Mouse (Mus musculus): ENCODE results near the gene Gdpd1. TPM values are rescaled to one million over a fixed set of nuclear protein-coding genes. Genes with fewer than 3 reads are reported as not detected.

The Gdpd1 gene
- 71.2 and 79.5 TPM in 2 replicates for polyA plus RNA-seq (2012; rRNA removed)

DNA sequence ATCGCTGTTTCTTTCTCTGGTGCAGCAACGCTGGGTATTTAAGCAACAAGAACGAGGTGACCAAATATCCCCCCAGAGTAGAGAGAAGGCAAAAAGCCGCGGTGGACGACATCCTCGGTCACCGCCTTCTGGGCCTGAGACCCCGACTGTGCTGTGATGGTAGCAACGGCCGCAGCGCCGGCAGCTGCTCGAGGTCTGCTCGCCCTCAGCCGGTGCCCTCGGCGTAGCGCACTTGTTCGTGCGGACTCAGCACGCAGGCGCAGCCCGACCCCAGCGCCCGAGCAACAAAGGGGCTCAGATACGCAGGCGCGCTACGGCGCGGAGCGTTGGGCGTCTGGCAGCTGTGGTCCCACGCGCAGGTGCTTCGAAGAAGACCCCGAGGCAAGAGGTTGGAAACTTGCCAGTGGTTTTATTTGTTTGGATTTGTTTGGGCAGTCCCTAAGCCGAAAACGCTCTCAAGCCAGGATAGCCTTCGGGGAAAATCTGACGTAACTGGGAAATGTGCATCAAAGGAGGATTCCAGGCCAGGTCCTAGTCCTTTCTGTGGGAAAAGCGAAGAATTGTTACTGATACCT lies at the start of gene Gdpd1:
Gdpd1 (minus strand) TSS at position 197 of the 575 bp plus-strand sequence.
- TF ChIP-seq POLR2A (IDR thresholded peaks at IDR 0.05; ENCODE audit: borderline replicate concordance, extremely low read depth, insufficient read depth, insufficient read length, poor library complexity, severe bottlenecking): peak; percentile 97
- TF ChIP-seq CTCF (IDR thresholded peaks at IDR 0.05; ENCODE audit: borderline replicate concordance, extremely low read depth, insufficient read depth, insufficient read length): no peak; the same call in 1 of the 2 replicates
- DNase-seq (ENCODE audit: low read depth): peak; percentile 98

DNA sequence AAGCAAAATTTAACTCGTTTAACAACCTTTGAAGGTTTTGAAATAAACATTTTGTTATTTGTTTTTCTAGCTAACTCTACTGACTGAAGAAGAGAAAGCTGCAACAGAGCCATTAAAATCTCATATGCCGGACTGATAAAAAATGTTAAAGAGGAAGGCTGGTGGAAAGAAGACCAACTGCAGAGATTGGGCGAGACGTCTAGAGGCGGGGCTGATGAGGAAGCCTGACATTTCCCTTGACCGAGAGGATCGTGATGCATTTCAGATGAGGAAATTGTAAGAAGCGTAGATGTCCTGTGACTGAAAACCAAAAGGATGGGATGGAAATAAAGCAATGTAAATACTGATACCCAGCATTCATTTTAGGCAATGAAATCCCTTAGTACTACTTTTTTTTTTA lies 48.0 kb upstream of the Gdpd1 start:
- DNase-seq (ENCODE audit: low read depth): no peak
- TF ChIP-seq POLR2A (IDR thresholded peaks at IDR 0.05; ENCODE audit: borderline replicate concordance, extremely low read depth, insufficient read depth, insufficient read length, poor library complexity, severe bottlenecking) (no peak), CTCF (IDR thresholded peaks at IDR 0.05; ENCODE audit: borderline replicate concordance, extremely low read depth, insufficient read depth, insufficient read length) (no peak)

DNA sequence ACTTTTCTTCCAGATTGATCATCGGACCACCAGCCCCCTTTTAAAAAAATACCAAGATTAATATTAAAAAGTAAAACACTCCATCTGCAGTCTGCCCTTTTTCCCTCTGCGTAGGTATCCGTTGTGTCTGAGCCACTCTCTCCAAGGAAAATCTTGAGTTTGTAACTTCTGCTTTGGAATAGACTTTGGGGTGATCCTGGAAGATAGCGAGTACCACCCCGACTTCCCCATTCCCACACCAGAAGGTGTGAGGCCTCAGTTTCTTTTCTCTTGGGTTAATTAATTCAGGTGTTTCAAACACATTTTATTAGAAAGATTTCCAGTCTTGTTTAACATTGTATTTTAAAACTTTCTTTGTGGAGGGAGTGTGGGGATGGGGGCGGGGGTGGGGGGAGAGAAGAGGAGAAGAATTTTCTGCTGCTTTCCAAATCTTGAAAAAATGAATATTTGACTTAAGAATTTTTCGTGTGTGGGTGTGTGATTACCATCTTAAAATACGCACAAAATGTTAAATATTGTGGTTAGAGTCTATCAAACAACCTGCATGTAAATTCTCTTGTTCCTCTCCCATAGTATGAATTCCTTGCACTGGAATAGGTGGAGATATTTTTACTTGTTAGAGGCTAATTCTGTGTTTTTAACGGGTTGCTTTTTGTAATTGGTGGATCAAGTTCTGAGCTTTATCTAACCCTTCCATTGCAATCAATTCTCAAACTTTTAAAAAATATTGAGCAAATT lies 36.5 kb upstream of the Gdpd1 start:
- TF ChIP-seq CTCF (IDR thresholded peaks at IDR 0.05; ENCODE audit: borderline replicate concordance, extremely low read depth, insufficient read depth, insufficient read length) (no peak), POLR2A (IDR thresholded peaks at IDR 0.05; ENCODE audit: borderline replicate concordance, extremely low read depth, insufficient read depth, insufficient read length, poor library complexity, severe bottlenecking) (no peak)
- DNase-seq (ENCODE audit: low read depth): no peak

DNA sequence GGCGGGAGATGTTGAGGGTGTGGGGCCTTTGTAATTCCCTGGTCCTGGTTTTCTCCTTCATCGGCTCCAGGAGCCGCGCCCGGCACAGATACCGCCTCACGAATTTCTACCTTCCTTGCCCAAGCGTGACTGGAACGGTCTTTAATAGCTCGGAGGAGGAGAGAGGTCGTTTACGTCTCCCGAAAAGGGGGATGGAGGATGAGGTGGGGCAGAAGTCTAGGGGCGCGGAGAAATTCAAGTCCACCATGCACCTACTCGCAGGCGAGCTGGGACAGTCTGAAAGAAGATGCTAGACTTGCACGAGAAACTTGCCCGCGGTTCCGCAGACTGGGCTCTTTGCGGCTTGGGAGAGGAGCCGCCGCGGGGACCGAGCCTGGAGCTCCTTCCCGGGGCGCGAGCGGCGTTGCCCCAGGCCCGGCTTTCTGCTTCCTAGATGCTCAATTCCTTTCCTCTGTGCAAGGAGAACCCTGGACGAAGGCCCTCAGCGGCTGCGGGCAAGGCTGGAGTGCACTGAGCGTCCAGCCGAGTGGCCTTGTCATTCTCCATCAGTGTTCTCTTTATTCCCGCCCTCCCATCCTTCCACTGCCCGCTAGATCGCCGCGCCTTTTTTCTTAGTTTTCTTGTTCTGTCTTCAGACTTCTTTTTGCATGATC lies 35.8 kb upstream of the Gdpd1 start:
- TF ChIP-seq POLR2A (IDR thresholded peaks at IDR 0.05; ENCODE audit: borderline replicate concordance, extremely low read depth, insufficient read depth, insufficient read length, poor library complexity, severe bottlenecking) (peak; percentile 18; the same call in 1 of the 2 replicates), CTCF (IDR thresholded peaks at IDR 0.05; ENCODE audit: borderline replicate concordance, extremely low read depth, insufficient read depth, insufficient read length) (no peak)
- DNase-seq (ENCODE audit: low read depth): peak; percentile 52

DNA sequence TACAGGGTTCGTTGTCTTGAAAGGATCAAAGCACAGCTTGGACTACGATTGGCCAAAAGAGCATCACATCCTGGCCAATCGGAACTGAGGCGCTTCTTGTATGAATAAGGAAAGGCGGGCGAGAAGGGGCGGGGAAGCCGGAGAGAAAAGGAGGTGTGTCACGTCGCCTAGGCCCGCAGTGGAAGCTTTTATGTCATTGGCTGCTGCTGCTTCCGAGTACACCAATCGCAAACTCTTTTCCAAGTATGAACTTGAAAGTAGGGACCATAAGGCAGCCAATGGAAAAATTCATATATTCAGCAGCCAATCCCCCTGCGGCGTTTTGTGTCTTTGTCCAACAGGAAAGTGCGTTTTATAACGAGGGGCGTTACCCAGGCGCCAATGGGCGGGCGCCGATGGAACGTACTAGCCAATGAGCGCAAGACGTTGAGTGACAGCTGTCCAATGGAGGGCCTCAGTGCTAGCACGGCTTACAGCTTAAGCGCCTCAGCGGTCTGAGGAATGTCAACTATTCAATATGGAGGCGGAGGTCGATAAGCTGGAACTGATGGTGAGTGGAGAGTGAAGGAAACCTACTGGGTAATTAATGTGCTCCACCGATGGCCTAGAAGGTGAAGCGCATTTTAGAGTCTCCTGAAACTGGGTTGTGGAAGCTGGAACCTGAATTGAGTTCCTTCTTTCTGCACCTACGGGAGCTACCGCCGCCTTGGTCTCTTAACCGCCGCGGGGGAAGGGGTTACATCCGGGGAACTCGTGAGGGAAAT lies 35.1 kb upstream of the Gdpd1 start, which contains the start of gene Ska2:
Ska2 (plus strand) TSS at position 480 of the 764 bp plus-strand sequence.
- peak; percentile 100 for DNase-seq (ENCODE audit: low read depth)
- TF ChIP-seq CTCF (IDR thresholded peaks at IDR 0.05; ENCODE audit: borderline replicate concordance, extremely low read depth, insufficient read depth, insufficient read length) (no peak), POLR2A (IDR thresholded peaks at IDR 0.05; ENCODE audit: borderline replicate concordance, extremely low read depth, insufficient read depth, insufficient read length, poor library complexity, severe bottlenecking) (no peak; the same call in 1 of the 2 replicates)

DNA sequence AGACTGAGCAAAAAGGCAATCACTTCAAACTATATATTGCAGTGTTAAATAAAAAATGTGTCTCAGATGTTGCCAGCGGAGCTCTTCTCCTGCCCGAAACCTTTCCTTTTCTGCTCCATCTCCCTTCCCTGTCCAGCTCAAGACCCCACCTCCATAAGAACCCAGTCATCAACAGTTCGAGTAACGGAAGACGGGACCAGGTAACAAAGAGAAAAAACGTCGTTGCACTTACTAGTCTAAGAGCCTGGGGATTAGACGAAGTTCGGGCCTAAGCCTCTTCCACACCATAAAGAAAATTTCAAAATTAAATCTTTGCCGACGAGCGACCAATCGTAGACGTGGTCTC lies 34.5 kb upstream of the Gdpd1 start, which contains the start of gene Prr11:
Prr11 (minus strand) TSS at position 300 of the 346 bp plus-strand sequence.
- TF ChIP-seq POLR2A (IDR thresholded peaks at IDR 0.05; ENCODE audit: borderline replicate concordance, extremely low read depth, insufficient read depth, insufficient read length, poor library complexity, severe bottlenecking): no peak
- no peak for TF ChIP-seq CTCF (IDR thresholded peaks at IDR 0.05; ENCODE audit: borderline replicate concordance, extremely low read depth, insufficient read depth, insufficient read length)
- no peak for DNase-seq (ENCODE audit: low read depth)

DNA sequence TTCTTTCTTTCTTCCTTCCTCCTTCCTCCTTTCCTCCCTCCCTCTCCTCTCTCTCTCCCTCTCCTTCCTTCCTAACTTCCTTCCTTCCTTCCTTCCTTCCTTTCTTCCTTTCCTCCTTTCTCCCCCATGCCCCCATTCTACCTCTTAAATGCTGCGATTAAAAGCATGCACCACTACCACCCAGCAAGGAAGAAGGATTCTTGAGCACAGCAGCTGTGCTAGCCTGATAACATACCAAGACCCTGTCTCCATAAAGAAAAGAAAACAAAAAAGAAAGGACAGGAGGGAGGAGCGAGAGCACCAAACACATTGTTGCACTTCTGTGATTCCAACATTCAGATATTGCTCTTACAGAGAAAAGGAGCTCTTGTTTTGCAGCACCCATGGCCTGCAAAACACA lies 13.3 kb upstream of the Gdpd1 start:
- no peak for DNase-seq (ENCODE audit: low read depth)
- no peak for TF ChIP-seq POLR2A (IDR thresholded peaks at IDR 0.05; ENCODE audit: borderline replicate concordance, extremely low read depth, insufficient read depth, insufficient read length, poor library complexity, severe bottlenecking)
- no peak for TF ChIP-seq CTCF (IDR thresholded peaks at IDR 0.05; ENCODE audit: borderline replicate concordance, extremely low read depth, insufficient read depth, insufficient read length)

DNA sequence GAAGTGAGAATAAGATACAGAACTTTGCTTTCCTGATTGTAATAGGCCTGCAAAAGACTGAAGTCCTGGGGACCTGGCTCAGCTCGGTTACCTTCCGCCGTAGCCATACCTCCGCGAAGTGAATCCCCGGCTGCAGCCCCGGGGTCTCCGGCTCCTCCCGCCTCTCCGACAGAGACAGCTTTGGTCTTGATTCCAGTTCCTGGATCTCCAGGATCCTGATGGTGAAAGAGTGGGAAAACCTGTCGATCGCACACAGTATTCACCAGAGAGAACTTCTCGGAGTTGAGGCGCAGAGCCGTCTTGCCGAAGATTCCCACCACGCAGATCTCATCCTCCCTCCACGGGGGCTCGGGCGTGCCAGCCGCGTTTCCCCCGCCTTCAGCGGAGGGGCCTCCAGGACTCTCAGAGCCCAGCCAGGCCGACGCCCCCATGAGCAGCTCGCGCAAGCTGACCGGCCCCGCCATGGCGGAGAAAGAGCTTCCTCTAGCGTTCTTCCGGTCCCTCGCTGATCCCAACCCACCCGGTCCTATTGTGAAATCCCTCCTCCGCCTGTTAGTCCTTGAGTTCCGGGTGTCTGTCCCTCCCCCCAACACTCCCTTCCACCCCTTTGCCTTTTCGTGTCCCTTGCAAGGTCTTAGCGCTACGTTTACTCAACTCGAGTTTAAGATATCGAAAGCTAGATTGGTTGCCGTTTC lies 12.6 kb upstream of the Gdpd1 start, which contains the start of gene Smg8:
Smg8 (minus strand) TSS at position 485 of the 695 bp plus-strand sequence.
- TF ChIP-seq CTCF (IDR thresholded peaks at IDR 0.05; ENCODE audit: borderline replicate concordance, extremely low read depth, insufficient read depth, insufficient read length) (no peak), POLR2A (IDR thresholded peaks at IDR 0.05; ENCODE audit: borderline replicate concordance, extremely low read depth, insufficient read depth, insufficient read length, poor library complexity, severe bottlenecking) (peak; percentile 70; the same call in 1 of the 2 replicates)
- DNase-seq (ENCODE audit: low read depth): peak; percentile 97

DNA sequence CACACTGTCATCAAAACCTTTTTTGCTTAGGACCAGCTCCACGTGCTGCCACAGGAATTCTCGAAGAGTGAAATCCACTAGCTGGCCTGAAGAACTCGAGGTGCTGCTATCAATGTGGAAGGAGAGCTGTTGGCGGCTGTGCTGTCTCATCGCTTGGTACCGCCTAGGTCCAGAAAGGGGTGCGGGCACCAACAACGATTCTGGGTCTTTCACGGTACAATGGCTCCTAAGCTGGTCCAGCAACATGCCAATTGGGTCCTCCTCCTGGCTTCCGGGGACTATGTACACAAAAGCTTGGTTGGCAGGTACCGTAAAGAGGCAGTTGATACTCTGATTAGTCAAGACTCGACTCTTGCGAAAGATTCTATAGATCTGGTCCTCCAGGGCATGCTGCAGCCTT lies 11.6 kb upstream of the Gdpd1 start:
- TF ChIP-seq CTCF (IDR thresholded peaks at IDR 0.05; ENCODE audit: borderline replicate concordance, extremely low read depth, insufficient read depth, insufficient read length) (no peak), POLR2A (IDR thresholded peaks at IDR 0.05; ENCODE audit: borderline replicate concordance, extremely low read depth, insufficient read depth, insufficient read length, poor library complexity, severe bottlenecking) (no peak)

DNA sequence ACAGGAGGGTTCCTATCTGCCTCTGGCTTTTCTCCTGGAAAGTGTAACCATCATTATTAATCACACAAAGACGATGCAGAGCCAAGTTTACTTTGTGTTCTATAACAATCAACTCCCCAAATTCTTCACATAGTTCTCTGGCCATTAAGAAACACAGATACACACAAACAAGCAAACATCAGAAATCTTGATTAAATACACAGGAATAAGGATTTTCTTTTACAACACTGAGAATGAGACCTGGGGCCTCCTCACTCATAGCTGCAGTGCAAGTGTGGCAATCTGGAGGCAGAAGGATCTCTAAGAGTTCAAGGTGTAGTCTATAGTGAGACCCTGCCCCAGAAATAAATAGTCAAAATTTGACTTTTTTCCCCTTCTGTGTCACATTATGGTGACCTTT lies 9.8 kb upstream of the Gdpd1 start:
- DNase-seq (ENCODE audit: low read depth): no peak
- TF ChIP-seq POLR2A (IDR thresholded peaks at IDR 0.05; ENCODE audit: borderline replicate concordance, extremely low read depth, insufficient read depth, insufficient read length, poor library complexity, severe bottlenecking): no peak
- TF ChIP-seq CTCF (IDR thresholded peaks at IDR 0.05; ENCODE audit: borderline replicate concordance, extremely low read depth, insufficient read depth, insufficient read length): no peak

More for the DNA sequence above, 11.6 kb upstream of the Gdpd1 start:
- no peak for DNase-seq (ENCODE audit: low read depth)

Data from brain, embryonic 14.5 days (tissue).